Mouse (Mus musculus): ENCODE measurements at regions not wholly inside any gene's neighbourhood (a gene's known extent, or its start where the extent isn't known, plus 50 kb on each side); places are given as distances from the start of the nearest gene placed in this dataset.
A peak's percentile ranks its signal among the peaks of the same experiment; 100 is the strongest.

DNA sequence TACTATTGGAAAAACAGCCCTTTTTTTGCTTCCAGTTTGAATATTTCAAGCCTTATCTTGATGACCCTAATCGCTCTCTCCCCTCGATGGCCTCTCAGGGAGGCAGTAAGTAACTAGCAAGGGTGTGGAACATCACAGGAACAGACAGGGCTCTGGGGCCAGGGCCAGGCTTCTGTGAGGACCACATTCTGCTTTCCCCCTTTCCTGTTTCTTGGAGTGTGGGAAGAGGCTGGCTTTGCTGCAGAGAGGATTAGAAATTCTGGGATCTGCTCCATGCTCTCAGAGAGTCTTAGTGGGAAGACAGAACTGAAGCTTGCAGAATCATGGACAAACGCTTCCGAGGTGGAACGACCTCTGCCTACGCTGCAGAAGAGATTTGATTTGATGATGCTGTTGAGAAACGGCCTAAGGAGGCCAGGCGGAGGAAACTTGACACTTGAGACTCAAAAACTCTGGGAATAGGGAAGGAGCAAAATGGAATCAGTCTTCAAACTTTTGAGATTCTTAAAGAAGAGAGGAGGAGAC is 316.3 kb upstream of the Clint1 start:
- 86% methylated on average over 8 of the region's 8 CpGs for WGBS
- Histone ChIP-seq H3K4me1 (ENCODE audit: control insufficient read depth, insufficient read depth, low read length) (peaks cover 18% of the 10 kb centered on the region), H3K4me3 (replicated peaks; ENCODE audit: insufficient read depth, low read depth, low read length) (no peak overlapping the region), H3K27ac (ENCODE audit: insufficient read depth, low read length) (no peak overlapping the region), H3K27me3 (ENCODE audit: control insufficient read depth, insufficient read depth, low read length) (no peaks in the 10 kb centered on the region)
- TF ChIP-seq CTCF (IDR thresholded peaks at IDR 0.05; ENCODE audit: borderline replicate concordance, insufficient read depth, low read depth, low read length) = no peak
- no peak for TF ChIP-seq POLR2A (IDR thresholded peaks at IDR 0.05; ENCODE audit: borderline replicate concordance, insufficient read depth, low read length)
- DNase-seq = no peak

DNA sequence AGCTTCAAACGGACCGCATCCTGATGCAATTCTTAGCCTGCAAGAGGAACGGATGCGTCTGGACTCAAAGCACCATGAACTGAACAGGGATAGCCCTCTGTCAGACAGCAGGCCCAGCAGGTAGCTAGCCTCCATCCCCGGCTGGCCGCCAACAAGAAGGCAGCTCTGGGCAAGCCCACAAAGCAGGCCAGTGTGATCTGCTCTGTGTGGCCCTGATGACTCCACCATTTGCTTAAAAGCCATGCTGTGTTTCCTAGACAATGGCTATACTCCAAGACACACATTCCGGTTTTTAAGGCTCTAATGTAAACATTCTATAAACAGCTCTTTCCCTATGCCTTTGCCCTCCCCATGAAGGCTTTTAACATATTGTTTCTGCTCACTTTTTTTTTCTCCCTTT is 313.8 kb upstream of the Clint1 start:
- Histone ChIP-seq H3K4me1 (ENCODE audit: control insufficient read depth, insufficient read depth, low read length) (peaks cover 18% of the 10 kb centered on the region), H3K4me3 (replicated peaks; ENCODE audit: insufficient read depth, low read depth, low read length) (no peak overlapping the region), H3K27ac (ENCODE audit: insufficient read depth, low read length) (no peak overlapping the region), H3K27me3 (ENCODE audit: control insufficient read depth, insufficient read depth, low read length) (no peaks in the 10 kb centered on the region)
- WGBS = 7% methylated on average over 7 of the region's 7 CpGs
- DNase-seq = peak; percentile 90 to 94
- TF ChIP-seq POLR2A (IDR thresholded peaks at IDR 0.05; ENCODE audit: borderline replicate concordance, insufficient read depth, low read length) (no peak), CTCF (IDR thresholded peaks at IDR 0.05; ENCODE audit: borderline replicate concordance, insufficient read depth, low read depth, low read length) (no peak)

DNA sequence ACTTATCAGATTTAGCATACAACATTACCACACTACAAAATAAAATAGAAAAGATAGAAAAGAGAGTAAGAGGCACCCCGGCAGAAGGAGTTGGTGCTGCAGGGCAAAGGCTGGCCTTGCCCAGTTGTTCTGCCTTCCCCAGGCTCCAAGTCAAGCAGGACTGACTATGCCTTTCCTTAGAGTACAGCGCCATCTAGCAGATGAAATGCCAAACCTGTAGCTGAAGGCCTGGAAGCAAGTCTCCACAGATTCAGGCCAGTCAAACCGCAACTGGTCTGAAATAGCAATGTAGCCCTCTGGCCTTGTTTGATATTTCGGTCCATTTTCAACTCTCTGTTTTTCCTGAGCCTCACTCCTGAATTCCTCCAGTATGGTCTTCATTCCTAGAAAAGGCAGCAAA is 312.4 kb upstream of the Clint1 start:
- DNase-seq = peak; percentile 78 to 79
- Histone ChIP-seq H3K27ac (ENCODE audit: insufficient read depth, low read length) (no peak overlapping the region), H3K4me1 (ENCODE audit: control insufficient read depth, insufficient read depth, low read length) (peaks cover 18% of the 10 kb centered on the region), H3K4me3 (replicated peaks; ENCODE audit: insufficient read depth, low read depth, low read length) (no peak overlapping the region), H3K27me3 (ENCODE audit: control insufficient read depth, insufficient read depth, low read length) (no peaks in the 10 kb centered on the region)
- TF ChIP-seq CTCF (IDR thresholded peaks at IDR 0.05; ENCODE audit: borderline replicate concordance, insufficient read depth, low read depth, low read length) (peak; percentile 95), POLR2A (IDR thresholded peaks at IDR 0.05; ENCODE audit: borderline replicate concordance, insufficient read depth, low read length) (no peak)
- WGBS = 36% methylated on average over 4 of the region's 4 CpGs

DNA sequence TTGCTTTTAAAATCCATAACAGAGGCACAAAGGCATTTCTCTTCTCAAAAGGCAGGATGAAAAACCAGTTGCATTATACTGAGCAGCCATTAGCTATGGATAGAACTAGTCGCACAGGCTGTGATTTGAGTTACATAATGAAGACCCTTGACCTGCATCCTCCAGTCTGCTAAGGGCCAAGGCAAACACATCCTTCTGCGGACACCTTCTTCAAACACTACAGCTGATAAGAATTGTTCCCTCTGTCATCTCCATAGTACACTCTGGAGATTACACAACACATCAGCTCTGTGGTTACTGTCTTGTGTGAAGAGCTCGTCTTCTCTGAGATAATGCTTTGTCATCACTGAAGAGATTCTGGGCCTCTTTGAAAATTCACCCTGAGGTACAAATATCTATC is 307.3 kb upstream of the Clint1 start:
- H3K4me3 ChIP-seq (replicated peaks; ENCODE audit: insufficient read depth, low read depth, low read length) = no peak overlapping the region
- TF ChIP-seq CTCF (IDR thresholded peaks at IDR 0.05; ENCODE audit: borderline replicate concordance, insufficient read depth, low read depth, low read length) (no peak), POLR2A (IDR thresholded peaks at IDR 0.05; ENCODE audit: borderline replicate concordance, insufficient read depth, low read length) (no peak)
- WGBS = 96% methylated on average over 3 of the region's 3 CpGs

DNA sequence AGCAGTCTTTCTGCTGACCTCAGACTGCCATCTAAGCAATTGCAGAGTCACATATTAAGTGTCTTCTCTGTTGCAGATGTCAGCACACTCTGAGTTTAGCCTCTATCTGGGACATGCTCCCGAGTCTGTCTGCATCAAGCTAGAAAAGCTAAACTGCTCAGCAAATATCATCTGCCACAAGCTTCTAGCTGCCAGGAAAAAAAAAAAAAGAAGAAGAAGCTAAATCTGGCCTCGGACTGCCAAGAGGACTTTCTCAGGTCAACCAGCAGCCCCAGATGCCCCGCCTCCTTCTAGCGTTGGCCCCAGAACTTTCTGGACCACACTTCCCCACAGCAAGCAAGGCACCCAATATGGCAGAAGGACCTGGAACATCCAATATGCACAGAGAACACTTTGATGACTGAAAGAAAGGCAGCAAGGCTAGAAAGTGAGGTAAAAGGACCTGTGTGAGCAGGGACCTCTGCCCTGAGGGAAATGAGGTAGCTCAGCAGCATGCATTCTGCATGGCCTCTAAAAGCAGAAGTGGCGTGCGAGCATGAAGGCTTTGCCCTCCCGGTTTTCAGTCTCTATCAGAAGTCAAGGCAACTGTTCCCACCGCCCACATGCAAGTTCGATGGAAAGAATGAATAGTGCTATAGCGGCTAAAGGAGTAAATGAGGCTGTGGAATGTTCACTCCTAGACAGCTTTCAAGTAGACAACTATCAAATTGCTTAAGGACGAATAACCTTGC is 305.8 kb upstream of the Clint1 start:
- Histone ChIP-seq H3K27me3 (ENCODE audit: control insufficient read depth, insufficient read depth, low read length) (no peaks in the 10 kb centered on the region), H3K27ac (ENCODE audit: insufficient read depth, low read length) (no peak overlapping the region), H3K4me3 (replicated peaks; ENCODE audit: insufficient read depth, low read depth, low read length) (no peak overlapping the region), H3K4me1 (ENCODE audit: control insufficient read depth, insufficient read depth, low read length) (no peaks in the 10 kb centered on the region)
- 73% methylated on average over 11 of the region's 11 CpGs for WGBS
- no peak for DNase-seq
- TF ChIP-seq CTCF (IDR thresholded peaks at IDR 0.05; ENCODE audit: borderline replicate concordance, insufficient read depth, low read depth, low read length) (no peak), POLR2A (IDR thresholded peaks at IDR 0.05; ENCODE audit: borderline replicate concordance, insufficient read depth, low read length) (no peak)

More for the DNA sequence above, 307.3 kb upstream of the Clint1 start:
- DNase-seq = no peak
- no peaks in the 10 kb centered on the region for H3K4me1 ChIP-seq (ENCODE audit: control insufficient read depth, insufficient read depth, low read length)
- no peak overlapping the region for H3K27ac ChIP-seq (ENCODE audit: insufficient read depth, low read length)
- no peaks in the 10 kb centered on the region for H3K27me3 ChIP-seq (ENCODE audit: control insufficient read depth, insufficient read depth, low read length)

DNA sequence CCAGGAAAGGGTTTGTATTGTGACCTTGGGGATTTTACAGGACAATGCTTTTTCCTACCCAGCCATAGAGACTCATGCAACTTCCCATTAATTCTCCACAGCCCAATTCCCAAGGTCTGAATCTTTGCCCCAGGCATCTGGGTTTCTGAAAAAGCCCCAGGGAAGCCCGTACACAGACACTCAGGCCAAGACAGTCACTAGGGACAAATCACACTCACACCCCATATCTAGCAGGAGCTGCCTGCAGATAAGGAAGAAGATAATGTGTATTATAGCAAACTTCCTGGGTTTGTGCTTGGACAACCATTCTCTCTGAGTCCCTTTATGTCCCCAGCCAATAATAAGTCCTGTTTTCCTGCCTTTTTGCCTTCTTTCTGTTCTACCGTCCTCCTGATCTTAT is 305.0 kb upstream of the Clint1 start:
- WGBS = 95% methylated on average over 2 of the region's 2 CpGs

DNA sequence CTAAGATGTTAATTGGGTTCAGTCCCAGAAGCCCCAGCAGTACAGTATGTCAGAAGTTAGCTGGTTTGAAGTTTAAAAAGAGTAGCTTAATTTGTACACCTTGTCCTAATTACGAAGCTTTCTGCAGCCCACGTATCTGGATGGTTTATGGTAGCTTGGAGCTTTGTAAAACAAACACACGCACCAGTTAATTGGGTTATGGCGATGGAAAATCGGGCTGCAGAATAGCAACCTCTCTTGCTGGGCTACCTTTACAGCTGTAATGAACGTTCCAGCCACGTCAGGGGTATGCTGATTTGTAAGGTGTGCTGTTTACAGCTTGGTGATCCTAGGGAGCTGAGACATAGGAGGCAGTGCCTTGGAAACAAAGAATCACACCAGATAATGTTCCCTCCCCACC is 301.5 kb upstream of the Clint1 start:
- Histone ChIP-seq H3K4me1 (ENCODE audit: control insufficient read depth, insufficient read depth, low read length) (no peaks in the 10 kb centered on the region), H3K27ac (ENCODE audit: insufficient read depth, low read length) (no peak overlapping the region), H3K4me3 (replicated peaks; ENCODE audit: insufficient read depth, low read depth, low read length) (no peak overlapping the region), H3K27me3 (ENCODE audit: control insufficient read depth, insufficient read depth, low read length) (no peaks in the 10 kb centered on the region)
- DNase-seq = no peak
- WGBS = 84% methylated on average over 7 of the region's 7 CpGs
- TF ChIP-seq CTCF (IDR thresholded peaks at IDR 0.05; ENCODE audit: borderline replicate concordance, insufficient read depth, low read depth, low read length) = no peak
- no peak for TF ChIP-seq POLR2A (IDR thresholded peaks at IDR 0.05; ENCODE audit: borderline replicate concordance, insufficient read depth, low read length)

More for the DNA sequence above, 305.0 kb upstream of the Clint1 start:
- no peaks in the 10 kb centered on the region for H3K27me3 ChIP-seq (ENCODE audit: control insufficient read depth, insufficient read depth, low read length)
- no peak for DNase-seq
- H3K27ac ChIP-seq (ENCODE audit: insufficient read depth, low read length) = no peak overlapping the region
- H3K4me1 ChIP-seq (ENCODE audit: control insufficient read depth, insufficient read depth, low read length) = no peaks in the 10 kb centered on the region
- TF ChIP-seq POLR2A (IDR thresholded peaks at IDR 0.05; ENCODE audit: borderline replicate concordance, insufficient read depth, low read length) = no peak
- H3K4me3 ChIP-seq (replicated peaks; ENCODE audit: insufficient read depth, low read depth, low read length) = no peak overlapping the region

DNA sequence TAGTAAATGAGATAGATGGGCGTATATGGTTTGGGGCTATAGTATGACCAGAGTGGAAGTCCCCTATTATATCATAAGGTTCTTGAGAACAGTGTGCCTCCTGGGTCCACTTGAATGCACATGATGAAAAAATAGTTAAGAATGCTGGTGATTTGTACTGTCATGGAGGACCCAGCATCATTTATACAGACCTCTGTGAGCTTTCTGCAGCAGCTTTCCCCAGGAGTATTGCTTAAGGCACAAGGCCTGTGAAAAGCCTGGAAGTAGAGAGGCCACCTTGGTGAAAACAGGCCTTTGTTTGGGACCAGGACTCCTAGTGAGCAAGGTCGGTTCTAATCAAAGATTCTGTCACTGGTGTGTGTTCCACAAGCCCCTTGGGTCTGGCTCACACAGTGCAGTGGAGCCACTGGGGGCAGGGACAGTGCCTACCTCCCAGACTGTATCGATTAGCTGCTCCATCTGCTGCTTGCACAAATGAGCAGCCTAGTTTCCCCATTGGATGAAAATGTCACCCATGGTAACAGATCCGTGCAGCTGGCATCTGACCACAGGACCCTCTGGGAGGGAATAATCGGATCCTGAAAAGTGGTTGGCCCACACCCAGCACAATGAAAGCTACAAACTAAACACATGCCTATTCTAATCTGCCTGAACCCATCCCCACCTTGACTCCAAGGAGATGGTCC is 274.2 kb upstream of the Clint1 start:
- Histone ChIP-seq H3K4me1 (ENCODE audit: control insufficient read depth, insufficient read depth, low read length) (no peaks in the 10 kb centered on the region), H3K27ac (ENCODE audit: insufficient read depth, low read length) (no peak overlapping the region), H3K4me3 (replicated peaks; ENCODE audit: insufficient read depth, low read depth, low read length) (no peak overlapping the region), H3K27me3 (ENCODE audit: control insufficient read depth, insufficient read depth, low read length) (no peaks in the 10 kb centered on the region)
- 24% methylated on average over 5 of the region's 5 CpGs for WGBS
- TF ChIP-seq CTCF (IDR thresholded peaks at IDR 0.05; ENCODE audit: borderline replicate concordance, insufficient read depth, low read depth, low read length) = no peak
- TF ChIP-seq POLR2A (IDR thresholded peaks at IDR 0.05; ENCODE audit: borderline replicate concordance, insufficient read depth, low read length) = no peak
- DNase-seq = no peak

Data from cerebellum, adult 2 months (tissue).